Mouse (Mus musculus) frontal cortex, adult (tissue): ENCODE measurements at regions not wholly inside any gene's neighbourhood (a gene's known extent, or its start where the extent isn't known, plus 50 kb on each side); places are given as distances from the start of the nearest gene placed in this dataset.
"Not testable (repeated sequence)": the region's sequence is repeated elsewhere in the genome, so short reads cannot be mapped to it uniquely, and the experiment has no call there.

Source experiments
- ATAC-seq: cut with Nextera tagmentation; 2 replicates; pipeline ENCODE4 v1.9.2; 2017; ENCODE audit warnings: mild to moderate bottlenecking, moderate library complexity, mixed read lengths; ENCODE audit not compliant: low TSS enrichment

DNA sequence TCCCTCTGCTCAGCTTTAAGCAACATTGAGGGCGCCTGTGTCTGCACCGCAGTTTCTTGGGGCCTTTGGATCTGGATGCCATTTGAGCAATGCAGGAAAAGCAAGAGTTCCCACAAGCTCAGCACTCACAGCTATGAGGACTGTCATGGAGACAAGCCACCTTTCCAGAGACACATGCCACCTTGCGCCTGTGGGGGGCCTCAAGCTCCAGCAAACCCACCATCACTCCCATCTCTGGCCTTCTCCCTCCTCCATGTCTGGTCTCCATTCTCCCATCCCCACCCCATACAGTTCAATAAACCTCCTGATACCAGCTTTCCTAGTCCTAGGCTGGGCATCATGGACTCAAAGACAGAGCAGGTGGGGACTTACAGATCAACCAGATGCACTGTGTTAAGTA, 97.8 kb downstream of the Wdr11 start:
- ATAC-seq = no peak

DNA sequence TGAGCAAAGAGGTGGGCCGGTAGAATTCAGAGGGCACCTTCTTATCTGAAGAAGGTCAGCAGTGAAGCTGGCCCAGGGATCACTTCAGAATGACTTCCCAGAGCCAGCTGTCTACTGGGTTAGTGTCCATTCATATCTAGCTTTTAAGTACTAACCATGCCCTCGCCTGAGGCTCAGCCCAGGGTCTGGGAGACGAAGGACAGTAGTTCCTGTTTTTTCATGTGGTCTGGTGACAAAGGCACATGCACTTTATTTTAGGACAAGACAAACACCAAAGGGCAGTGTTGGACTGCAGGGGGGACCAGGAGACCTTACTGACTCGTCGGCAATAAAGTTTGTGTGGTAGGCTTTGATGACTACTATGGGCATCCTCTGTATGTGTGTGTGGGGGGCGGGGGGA, 99.2 kb downstream of the Wdr11 start:
- ATAC-seq = no peak

- ATAC-seq = no peak; the same call in 1 of the 2 replicates
These were observed 100.0 kb downstream of the Wdr11 start for GRCm38 (mm10) chr7:129691619-129692071.

GRCm38 (mm10) chr7:129693635-129694034, 102.0 kb downstream of the Wdr11 start:
- no peak for ATAC-seq

DNA sequence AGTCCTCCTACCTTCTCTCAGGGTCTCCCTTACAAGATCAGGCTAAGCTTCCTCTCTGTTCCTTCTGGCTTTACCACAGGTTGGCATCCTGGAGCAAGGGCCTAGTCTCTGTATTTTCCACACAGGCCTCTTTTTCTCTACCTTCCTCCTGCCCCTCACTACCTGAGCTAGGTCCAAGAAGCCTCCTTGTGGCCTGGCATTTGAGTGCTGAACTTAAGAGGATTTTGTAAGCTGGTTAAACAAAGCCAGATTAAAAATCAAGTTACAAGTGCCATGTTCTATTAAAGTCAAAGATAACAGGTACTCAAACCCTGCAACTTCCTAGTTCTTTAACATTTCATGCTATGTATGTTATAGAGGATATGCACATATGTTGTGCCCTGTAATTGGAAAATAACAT, 102.5 kb downstream of the Wdr11 start:
- ATAC-seq = no peak

DNA sequence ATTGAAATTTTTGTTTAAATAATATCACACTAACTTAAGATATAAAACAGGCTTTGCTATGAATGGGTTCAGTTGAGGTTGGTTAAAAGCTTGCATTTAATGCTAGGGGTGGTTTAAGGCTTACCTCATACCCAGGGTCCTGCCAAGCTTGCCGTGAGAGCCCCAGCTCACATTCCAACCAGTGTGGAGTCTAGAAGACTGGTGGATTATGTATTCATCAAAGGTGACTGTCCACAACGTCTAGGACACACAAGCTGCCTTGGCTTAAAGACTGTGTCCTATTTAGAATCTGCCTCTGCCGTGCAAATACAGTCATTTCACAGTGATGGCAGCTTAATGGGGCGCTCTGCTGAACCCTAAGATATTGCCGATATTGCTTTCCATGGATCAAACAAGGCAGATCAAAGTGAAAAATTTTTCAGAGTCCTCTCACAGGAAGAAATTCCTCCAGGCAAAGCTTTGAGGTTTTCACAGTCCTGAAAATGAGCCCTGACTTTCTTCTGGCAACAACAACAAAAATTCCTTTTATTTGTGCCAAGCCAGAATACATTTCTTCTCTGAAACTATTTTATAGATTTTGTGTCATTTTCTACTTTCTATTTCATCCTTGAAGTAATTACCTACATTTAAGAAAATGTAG, 108.4 kb downstream of the Wdr11 start:
- no peak for ATAC-seq

DNA sequence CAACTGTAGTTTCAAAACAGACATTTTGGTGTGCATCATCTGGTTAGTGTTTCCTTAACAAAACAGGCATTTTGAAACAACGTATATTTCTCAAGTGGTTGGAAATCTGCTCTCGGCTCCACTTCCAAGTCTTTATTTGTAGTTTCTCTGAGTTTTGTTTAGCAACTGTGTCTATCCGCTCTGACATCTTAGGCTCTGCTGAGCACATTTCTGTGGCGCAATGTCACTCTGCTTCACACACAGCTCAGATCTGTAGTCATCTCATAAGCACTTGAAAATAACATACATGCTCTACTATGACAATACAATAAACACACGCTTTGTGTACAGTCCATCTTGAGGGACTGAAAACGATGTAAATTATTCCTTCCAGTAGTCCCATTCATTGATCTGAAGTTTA, 135.9 kb downstream of the Wdr11 start:
- no peak for ATAC-seq

DNA sequence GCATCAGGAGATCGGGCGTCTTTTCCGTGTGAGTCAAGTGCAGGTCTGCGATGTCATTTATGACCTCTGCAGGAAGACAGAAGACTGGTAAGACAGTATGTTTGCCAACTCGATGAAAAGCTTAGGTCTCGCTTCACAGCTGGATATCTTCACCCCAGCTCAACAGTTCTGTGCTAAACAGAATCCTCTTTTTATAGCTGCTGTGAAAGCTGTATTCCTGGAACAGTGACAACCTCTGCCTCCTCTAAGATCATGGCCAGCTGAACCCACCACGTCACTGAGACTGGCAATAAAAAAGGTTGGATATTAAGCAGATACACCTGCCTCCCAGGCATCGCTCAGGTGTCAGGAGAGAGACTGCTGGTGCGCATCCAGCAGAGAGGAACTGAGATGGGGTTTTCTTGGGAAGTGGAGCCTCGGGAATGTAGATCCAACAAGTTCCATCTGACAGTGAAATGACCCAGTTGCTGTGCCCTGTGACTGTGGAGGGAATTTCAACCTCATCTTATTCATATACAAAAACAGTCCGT, 138.1 kb downstream of the Wdr11 start:
- ATAC-seq = no peak

DNA sequence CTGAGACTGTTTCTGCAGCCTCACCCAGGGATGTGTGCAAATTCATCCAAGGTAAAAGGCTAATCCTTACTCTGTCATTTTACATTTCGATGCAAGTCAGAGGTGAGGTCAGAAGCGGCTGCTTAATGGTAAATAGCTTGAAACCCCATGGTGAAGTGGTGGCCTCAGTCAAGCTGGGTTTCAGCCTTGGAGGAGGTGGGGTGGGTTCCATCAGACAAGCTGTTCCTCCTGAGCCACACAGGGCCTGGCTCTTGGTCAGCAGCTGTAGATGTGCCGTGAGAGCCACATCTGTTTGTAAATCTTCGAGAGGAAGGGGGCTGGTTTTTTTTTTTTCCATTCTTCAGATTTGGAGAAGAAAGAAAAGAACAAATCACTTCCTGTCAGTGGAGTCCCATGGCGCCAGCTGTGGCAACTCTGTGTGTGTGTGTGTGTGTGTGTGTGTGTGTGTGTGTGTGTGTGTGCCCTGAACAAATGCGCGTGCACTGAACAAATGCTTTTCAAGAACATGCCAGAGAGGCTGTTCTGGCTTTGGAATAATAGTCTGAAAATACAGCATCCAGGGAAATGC, 139.2 kb downstream of the Wdr11 start:
- no peak for ATAC-seq

GRCm38 (mm10) chr7:129742657-129743056, 151.0 kb downstream of the Wdr11 start:
- no peak for ATAC-seq

- no peak for ATAC-seq
These were observed 152.4 kb downstream of the Wdr11 start for GRCm38 (mm10) chr7:129743955-129744666.

GRCm38 (mm10) chr7:129746639-129747038, 155.0 kb downstream of the Wdr11 start:
- no peak for ATAC-seq

GRCm38 (mm10) chr7:129750936-129751335, 159.3 kb downstream of the Wdr11 start:
- no peak for ATAC-seq

DNA sequence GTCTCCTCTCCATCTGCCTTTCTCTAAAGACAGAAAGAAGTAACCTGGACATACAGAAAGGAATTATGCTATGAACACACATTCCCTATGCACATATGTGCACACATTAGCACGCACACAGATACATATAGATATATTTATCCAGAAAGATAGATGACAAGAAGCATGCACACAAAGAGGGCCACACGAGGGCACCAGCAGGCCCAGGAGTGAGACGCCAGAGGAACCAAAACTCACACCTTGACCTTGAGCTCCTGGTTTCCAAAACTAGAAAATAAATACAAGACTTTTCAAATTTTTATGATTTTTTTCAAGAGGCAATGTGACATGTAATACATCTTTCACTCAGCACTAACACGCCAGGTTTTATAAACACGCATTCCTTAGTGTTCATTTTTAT, 163.1 kb downstream of the Wdr11 start:
- no peak for ATAC-seq

GRCm38 (mm10) chr7:129756138-129756537, 164.5 kb downstream of the Wdr11 start:
- ATAC-seq = no peak

DNA sequence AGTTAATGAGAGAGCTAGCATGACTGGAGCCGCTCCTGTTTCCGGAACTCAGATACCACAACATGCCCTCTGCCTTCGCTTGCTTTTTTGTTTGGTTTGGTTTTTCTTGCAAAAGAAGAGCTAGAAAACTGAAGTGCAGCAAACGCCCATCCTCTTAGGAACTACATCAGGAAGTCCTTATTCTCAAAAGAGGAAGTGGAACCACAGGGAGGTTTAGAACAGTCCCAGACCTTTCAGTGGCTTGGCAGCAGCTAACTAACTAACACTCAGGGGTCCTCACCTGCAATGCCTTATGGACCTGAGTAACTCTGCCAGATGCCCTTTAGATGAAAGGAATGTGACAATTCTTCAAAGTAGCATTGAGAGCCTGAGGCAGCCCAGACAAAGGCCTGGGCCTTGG, 168.2 kb downstream of the Wdr11 start:
- no peak for ATAC-seq

- ATAC-seq = no peak
These were observed 168.7 kb downstream of the Wdr11 start for GRCm38 (mm10) chr7:129760386-129760785.

- no peak for ATAC-seq
These were observed 172.1 kb downstream of the Wdr11 start for GRCm38 (mm10) chr7:129763754-129764153.

DNA sequence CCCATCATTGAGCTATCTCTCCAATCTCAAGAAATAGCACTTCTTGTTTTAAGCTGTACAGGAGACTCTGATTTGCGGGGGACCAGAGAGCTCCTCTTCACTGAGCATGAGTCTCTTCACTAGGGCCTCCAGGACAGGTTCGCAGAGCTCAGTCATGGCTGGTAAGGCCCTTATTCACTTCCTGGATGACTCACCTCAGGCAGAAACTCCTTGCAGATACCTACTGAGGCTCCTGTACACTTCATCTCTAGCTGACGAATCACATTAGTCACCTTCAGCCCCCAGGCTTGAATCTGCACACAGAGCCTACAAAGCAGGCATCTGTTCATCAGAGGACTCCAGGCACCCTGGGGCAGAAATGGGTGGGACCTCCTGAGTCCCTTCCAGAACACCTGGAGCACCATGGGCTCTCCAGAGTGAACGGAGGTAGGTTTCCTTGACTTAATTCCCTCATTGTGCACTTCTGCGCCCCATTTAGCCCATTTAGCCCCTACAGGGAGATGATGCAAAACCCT, 172.8 kb downstream of the Wdr11 start:
- ATAC-seq = no peak

- no peak for ATAC-seq
These were observed 174.0 kb downstream of the Wdr11 start for GRCm38 (mm10) chr7:129765681-129766080.

GRCm38 (mm10) chr7:129766087-129766834, 174.6 kb downstream of the Wdr11 start:
- ATAC-seq = no peak

GRCm38 (mm10) chr7:129769673-129770072, 178.0 kb downstream of the Wdr11 start:
- not testable (repeated sequence) for ATAC-seq
